Mouse (Mus musculus) heart, adult 11 months (tissue): Measurements from ENCODE around the gene Cd2bp2.
"Not testable (repeated sequence)": the region's sequence is repeated elsewhere in the genome, so short reads cannot be mapped to it uniquely, and the experiment has no call there.

ENCODE experiments used
- DNase-seq: peaks from one replicate; pipeline ENCODE4 v3.0.0; 2022

The Cd2bp2 gene

GRCm38 (mm10) chr7:127188305-127189276, 7.3 kb downstream of the Cd2bp2 start:
- peak; percentile 84 for DNase-seq

- DNase-seq: no peak
These were observed 8.5 kb downstream of the Cd2bp2 start for GRCm38 (mm10) chr7:127187351-127187750.

- DNase-seq: peak; percentile 85
These were observed 10.2 kb downstream of the Cd2bp2 start for GRCm38 (mm10) chr7:127185601-127186000.

- DNase-seq: no peak
These were observed 11.1 kb downstream of the Cd2bp2 start for GRCm38 (mm10) chr7:127184720-127185119.

- DNase-seq: peak; percentile 91
These were observed 12.0 kb downstream of the Cd2bp2 start for GRCm38 (mm10) chr7:127183828-127184227.

GRCm38 (mm10) chr7:127183345-127183744, 12.5 kb downstream of the Cd2bp2 start:
- DNase-seq: no peak

GRCm38 (mm10) chr7:127181724-127182123, 14.1 kb downstream of the Cd2bp2 start:
- not testable (repeated sequence) for DNase-seq

- DNase-seq: peak; percentile 84
These were observed 15.1 kb downstream of the Cd2bp2 start for GRCm38 (mm10) chr7:127180783-127181182.

GRCm38 (mm10) chr7:127176937-127177336, 18.9 kb downstream of the Cd2bp2 start:
- DNase-seq: peak; percentile 73

- no peak for DNase-seq
These were observed 29.3 kb downstream of the Cd2bp2 start for GRCm38 (mm10) chr7:127166501-127166900.

- DNase-seq: no peak
These were observed 30.0 kb downstream of the Cd2bp2 start for GRCm38 (mm10) chr7:127165607-127166493.

- no peak for DNase-seq
These were observed 31.8 kb downstream of the Cd2bp2 start for GRCm38 (mm10) chr7:127164002-127164401.

- no peak for DNase-seq
These were observed 33.3 kb downstream of the Cd2bp2 start for GRCm38 (mm10) chr7:127162546-127162945.

GRCm38 (mm10) chr7:127157548-127157947, 38.3 kb downstream of the Cd2bp2 start:
- DNase-seq: peak; percentile 96

GRCm38 (mm10) chr7:127153477-127153876, 42.4 kb downstream of the Cd2bp2 start:
- no peak for DNase-seq

GRCm38 (mm10) chr7:127152464-127152863, 43.4 kb downstream of the Cd2bp2 start:
- DNase-seq: no peak

GRCm38 (mm10) chr7:127147901-127148300, 47.9 kb downstream of the Cd2bp2 start:
- DNase-seq: no peak

GRCm38 (mm10) chr7:127146267-127146603, 49.6 kb downstream of the Cd2bp2 start:
- no peak for DNase-seq

GRCm38 (mm10) chr7:127145387-127146266, 50.2 kb downstream of the Cd2bp2 start:
- no peak for DNase-seq

- no peak for DNase-seq
These were observed 51.4 kb downstream of the Cd2bp2 start for GRCm38 (mm10) chr7:127144412-127144811.

- no peak for DNase-seq
These were observed 53.2 kb downstream of the Cd2bp2 start for GRCm38 (mm10) chr7:127142666-127143065.

GRCm38 (mm10) chr7:127142214-127142613, 53.6 kb downstream of the Cd2bp2 start:
- DNase-seq: no peak
